Mouse (Mus musculus) yolk sac, embryonic 10.5 days (tissue): ENCODE measurements around the gene Tenm4.

Source experiments
- DNase-seq: peaks from one replicate; pipeline ENCODE4 v3.0.0-alpha.2; 2017; ENCODE audit warnings: low spot score

The Tenm4 gene

DNA sequence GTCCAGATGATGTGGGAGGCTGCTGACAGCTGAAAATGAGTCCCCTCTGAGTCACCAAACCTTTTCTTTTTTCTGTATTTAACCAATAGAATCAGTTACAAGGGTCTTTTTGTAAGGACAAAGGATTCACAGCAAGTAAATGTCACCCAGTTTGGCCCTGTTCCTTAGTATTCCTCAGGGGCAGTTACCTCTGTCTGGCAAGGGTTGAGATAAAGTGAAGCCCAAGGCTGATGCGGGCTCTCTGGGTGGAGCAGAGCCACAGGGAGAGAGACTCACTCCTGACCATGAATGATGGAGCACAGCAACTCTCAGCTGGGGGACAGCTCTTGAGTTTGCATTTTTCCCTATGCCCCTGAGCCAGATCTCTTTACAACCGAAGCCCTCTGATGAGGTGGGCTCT, 681.7 kb downstream of the Tenm4 start:
- no peak for DNase-seq

DNA sequence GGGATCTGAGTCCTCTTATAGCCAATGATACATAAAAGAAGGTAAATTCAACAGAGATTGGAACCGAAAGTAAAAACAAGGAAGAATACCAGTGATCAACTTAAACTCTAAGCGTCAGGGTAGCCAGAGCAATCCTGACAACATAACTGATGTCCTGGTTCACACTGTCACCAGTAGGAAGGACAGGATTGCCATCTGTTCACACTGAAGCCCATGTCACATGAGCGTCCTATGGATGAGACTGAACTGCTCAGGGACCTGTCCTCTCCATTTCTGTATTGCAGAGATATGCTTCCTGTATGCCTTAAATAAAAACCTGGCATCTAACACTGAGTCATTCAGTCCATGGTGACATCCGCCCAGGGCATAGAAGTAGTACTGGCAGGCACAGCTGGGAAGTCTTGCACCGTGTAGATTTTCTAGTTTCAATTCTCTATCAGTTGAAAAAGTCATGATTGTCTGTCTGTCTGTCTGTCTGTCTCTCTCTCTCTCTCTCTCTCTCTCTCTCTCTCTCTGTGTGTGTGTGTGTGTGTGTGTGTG, 684.9 kb downstream of the Tenm4 start:
- no peak for DNase-seq

DNA sequence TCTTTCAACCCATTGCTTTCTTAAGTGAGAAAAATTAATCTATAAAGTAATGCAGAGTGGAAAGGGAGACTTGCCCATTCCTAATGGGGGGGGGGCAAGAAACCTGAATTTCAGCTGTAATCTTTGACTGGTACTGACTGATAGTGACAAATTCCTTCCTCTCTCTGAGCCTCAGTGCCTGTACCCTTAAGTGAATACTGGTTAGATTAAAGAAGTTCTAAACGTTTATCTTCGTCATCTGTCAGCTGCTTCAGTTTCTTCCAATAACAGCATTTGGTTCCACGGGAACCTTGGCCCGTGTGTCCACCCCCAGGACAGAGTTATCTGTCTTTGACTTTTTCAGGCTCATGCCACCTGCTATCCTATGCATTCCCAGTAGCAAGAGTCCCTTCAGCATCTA, 685.5 kb downstream of the Tenm4 start:
- no peak for DNase-seq

DNA sequence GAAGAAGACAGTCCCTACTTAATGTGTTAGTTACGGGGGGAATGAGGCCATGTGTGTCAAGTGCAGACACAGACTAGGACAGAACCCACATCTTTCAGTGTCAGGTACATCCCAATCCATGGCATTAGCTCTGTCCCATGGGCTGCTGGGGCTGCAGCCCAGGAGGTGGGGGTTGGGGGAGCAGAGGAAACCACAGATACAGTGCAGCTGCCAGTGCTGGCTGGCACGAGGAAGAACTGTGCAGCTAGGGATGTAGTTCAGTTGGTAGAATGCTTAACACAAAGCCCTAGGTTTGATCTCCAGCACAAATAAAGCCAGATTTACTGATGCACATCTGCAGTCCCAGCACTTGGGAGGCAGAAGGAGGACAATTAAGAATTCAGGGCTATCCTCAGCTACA, 688.0 kb downstream of the Tenm4 start:
- no peak for DNase-seq

DNA sequence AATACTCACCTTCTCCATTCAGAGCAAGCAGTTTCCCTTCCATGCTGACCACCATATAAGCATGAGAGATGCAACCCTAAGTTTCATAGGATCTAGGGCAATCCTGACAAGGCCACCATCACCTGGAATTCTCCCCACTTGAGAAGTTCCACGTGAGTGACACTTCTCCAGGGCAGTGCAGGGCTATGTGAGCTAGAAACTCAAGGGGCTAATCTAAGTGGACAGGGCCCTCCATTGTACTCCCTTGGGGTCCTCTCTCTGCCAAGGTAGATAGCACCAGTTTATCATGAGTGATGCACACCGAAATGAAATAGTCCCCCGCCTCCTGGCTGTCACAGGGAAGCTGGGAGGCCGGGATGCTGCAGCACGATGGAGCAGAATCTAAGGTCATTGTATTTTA, 688.6 kb downstream of the Tenm4 start:
- DNase-seq, result no peak

DNA sequence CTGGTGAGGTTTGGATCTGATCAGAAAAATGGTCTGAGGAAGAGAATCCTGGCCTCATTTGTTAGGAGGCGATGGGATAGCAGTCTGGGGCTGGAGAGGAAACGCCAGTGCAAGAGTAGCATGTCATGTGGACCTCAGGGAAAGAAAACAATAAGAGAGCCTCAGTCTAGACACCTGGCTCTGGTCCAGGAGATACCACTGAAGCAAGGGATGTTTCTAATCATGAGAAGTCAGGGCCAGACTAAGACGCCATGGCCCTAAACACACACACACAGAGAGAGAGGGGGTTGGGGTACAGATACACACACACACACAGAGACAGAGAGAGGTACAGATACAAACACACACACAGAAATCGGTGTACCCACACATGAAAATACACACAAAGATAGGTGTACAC, 689.6 kb downstream of the Tenm4 start:
- no peak for DNase-seq

DNA sequence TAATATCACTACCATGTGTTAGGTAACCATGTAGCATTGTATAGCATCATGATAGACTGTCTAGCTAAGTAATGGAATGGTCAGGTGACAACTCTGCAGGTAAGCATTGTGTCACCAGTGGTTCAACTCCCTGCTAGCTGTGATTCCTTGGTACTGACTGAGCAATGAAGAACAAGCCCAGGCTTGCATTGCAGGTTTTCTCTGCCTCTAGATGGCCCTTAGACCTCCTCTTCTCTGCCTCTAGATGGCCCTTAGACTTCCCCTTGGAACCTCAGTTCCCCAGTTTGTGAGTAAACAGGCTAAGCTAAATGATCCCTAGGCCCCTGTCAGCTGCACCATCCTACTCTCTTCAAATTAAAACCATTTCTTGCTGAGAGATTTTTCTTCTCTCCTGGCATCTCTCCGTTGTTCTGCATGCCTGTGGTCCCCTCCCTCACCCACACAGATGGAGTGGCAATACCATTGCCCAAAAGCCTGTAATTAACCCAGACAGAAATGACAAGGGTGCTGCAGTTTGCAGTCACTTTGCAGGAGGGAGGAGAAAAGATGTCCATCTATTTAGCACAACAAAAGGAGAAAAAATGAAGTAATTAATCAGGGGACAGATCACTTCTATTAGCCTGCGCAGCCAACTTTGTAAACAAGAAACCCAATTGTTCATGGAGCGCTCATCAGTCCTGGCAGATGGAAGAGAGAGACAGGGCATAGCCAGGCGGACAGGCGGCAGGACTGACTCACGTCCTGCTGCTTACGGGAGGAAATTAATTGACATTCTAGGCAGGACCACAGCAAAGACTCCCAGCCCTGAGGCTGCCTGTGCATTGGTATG, 694.1 kb downstream of the Tenm4 start:
- DNase-seq, result no peak

DNA sequence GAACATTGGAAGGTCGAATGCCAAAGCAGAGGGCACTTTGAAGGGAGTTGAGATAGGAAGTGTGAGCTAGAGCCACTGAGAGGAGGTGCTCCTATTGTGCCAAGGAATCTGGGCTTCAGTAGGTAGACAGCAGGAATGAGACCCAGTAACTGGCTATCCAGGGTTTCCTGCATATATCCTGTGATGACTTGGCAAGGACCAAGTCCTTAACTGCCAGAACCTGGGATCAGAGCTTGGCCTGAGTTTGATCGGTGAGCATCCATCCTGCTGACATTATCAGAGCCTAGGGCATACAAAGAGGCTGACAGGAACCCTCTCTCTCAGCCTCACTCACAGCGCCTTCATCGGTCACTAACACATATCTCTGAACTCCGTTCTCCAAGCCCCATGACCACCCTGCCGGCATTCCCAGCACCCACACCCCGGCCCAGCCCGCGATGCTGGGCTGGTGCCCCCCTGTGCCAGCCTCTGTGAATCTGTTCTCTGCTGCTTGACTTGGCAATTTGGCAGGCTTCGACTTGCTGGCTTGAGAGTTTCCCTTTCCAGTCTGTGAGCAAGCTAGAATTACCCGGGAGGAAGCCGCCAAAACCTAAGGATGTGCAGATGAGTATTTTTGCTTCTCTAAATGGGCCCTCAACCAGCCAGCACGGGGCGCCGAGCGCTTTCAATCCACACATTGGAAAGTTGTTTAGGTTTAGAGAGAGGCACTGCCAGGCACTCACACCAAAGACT, 698.2 kb downstream of the Tenm4 start:
- DNase-seq, result no peak

DNA sequence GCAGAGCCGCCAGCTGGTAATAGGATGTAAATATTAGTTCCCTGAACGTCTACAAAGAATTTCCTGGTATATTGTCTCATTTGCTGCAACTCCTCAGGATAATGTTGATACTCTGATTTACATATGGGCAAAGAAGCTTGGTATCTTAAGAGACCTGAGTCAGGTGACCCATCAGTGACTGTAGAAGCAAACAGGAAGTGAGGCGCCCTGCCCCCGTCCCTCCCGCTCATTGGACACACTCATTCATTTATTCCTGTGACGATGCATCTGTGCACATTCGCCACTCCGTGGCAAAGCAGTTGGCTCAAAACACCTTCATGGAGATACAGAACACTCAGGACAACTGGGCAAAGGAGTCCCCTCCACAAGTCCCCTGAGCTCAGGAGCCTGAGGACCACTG, 699.4 kb downstream of the Tenm4 start:
- DNase-seq, result no peak

DNA sequence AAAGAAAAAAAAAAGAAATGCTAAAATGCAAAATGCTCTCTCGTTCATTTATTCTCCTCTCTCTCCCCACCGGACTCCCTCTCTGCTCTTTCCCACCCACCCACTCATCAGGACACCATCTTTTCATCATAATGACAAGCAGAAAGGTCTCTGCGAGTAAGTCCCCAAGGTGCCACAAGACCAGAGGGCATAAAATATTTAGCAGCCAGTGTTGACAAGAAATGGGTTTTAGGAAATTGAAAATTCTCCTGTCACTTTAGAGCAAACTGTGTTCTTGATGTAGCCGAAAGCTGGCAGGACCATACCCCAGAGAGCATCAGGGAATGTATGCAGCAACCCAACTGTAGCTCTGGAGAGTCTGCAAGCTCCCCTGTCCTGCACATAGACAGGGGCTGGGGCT, 700.0 kb downstream of the Tenm4 start:
- DNase-seq, result no peak

DNA sequence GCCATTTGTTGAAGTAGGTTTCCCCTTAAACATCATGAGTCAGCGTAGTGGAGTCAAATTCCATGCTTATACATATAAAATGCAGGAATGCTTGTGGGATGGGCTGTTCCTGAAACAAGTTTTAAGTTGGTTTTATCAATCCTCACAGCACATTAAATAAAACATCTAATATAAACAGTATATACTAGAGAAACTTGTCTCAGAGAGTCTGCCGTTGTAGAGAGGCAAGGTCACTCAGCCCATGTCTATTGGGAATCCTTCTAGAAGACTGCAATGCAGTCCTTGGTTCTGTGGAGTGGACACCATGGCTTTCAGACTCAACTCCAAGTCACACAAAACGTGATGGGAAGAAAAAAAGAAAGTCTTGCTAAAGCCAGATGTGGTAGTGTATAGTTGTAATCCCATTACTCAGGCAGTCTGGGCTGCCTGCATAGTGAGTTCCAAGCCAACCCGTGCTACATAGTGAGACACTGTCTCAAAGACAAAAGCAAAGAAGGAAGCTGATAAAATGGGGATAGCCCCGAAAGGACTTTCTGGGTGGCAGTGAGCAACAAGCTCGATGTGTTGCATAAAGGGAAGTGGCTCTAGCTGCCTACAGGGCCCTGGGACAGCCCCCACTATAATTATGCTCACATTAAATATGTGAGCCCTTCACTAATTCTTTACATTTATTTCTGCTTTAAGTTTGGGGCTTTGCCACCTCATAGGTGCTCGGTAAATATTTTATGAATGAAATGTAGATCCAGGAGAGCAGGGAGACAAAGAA, 707.6 kb downstream of the Tenm4 start:
- no peak for DNase-seq

DNA sequence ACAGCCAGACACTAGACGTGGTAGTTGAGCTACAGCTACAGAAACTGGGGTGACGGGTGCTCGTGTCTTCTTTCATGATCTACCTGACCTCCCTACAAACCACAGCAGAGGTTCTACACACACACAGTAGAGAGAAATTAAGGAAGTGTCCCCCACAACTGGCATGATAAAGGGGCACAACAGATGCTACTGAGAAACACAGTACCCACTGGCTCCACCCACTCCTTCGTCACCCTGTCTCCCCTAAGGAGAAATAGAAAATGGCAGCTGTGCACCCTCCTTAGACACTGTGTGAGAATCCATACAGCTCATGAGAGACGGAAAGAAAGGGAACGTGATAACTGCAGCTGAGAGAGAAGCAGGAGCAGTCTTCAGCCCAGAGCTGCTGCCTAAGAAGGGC, 708.5 kb downstream of the Tenm4 start:
- no peak for DNase-seq

DNA sequence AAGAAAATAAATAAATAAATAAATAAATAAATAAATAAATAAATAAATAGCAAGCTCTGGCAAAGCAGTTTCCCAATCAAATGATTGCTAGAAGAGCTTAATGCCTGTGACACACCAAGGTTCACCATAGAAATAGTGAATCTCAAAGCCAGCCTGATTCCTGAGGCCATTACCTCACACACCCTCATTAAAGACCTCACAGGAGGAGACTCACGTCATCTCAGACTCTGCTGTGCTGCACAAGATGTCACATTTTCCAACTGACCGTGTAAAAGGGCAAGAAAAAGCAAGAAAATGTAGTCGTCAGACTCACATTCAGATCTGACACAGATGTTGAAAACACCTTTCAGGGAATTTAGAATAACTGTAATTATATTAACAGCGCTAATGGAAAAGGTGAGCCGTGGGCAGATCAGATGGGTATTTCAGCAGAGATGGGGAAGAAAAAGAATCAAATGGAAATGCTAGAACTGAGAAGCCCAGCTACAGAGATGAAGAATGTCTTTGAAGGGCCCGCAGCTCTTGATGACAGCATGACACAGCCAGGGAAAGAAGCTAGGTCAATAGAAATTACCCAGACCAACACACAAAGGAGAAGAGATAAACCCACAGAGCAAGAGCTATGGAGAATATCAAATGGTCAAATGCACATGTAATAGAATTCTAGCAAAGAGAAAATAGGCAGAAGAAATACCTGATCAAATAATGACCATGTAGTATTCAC, 709.3 kb downstream of the Tenm4 start:
- no peak for DNase-seq

DNA sequence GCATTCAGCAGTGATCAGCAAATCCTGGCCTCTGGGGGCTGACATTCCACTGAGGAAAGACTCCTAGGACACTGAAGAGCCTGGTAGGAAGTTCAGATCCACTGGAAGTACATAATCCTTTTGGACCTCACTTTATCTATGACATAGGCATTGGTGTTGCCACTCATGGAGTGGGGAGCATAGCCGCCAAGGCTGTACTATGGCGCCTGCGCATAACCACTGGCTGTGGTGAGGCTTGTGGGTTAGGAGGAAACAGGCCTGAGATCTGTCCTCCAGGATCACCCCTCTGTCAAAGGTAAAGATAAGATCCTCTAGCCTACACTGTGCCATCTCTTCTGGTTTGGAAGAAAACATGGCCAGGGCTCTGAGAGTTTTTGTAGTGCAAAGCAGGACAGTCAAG, 712.3 kb downstream of the Tenm4 start:
- no peak for DNase-seq

DNA sequence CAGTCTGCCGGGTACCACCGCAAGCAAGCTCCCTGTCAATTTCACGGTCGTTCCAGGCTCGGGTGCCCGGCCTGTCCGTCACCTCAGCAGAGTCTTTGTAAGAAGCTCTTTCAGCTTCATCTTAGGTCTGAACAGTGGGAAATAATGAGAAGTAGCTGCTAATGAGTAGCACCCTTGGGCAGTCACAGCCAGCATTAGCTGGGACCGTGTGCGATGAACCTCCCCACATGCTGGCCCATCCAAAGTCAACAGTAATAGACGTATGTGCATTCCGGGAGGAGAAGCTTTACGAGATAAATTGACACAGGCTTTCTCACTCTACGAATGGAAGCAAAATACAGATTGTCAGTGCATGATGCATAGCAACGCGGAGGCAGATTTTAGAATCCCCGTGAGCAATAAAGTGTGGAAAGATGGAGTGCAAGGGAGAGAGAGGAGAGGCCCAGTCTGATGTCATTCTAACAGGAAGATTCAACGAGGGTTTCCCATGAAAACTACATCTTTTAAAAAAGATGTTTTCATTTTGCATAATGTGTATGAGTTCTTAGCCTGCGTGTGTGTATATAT, 716.1 kb downstream of the Tenm4 start:
- DNase-seq, result no peak

DNA sequence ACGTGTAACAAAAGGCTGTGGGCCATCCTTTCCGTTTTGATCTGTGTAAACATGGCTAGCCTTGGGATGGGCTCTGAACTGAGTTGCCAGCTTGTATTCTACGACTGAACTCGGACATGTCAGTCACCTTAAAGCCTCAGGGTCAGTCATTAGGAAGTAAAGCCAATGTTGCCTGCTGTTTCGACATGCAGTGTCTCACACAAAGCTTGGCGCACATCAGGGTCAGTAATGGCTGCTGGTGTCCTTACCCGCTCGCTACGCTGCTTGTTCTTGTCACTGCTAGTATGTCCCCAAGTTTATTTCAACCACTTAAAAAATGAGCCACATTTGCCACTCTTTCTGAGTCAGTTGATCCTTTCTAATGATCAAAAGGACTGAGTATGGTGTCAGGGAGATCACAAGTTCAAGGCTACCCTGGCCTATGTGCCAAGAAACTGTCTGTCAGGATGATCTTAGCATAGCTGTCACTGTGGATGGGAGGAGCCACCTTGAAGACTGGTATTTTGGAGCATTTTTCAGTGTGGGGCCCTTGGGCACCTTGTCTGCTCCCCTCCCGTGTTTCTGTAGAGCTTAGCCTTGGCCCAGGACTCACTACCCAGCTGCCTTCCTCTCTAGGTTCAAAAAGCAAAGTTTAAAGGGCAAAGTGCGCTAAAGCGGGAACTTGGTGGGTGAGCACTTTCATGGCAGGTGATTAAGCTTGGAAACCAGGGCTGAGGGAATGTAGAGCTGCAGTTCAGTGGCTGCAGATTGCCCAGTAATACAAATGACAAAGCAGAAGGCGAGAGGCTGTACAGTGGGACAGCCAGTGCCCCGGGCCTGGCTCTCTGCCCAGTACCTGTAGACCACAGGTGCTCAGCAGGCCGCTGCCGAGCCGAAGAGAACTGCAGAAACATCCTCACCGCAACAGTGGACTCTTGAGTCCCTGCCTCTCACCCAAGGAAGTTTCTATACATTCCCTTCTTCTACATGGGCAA, 718.3 kb downstream of the Tenm4 start:
- no peak for DNase-seq

DNA sequence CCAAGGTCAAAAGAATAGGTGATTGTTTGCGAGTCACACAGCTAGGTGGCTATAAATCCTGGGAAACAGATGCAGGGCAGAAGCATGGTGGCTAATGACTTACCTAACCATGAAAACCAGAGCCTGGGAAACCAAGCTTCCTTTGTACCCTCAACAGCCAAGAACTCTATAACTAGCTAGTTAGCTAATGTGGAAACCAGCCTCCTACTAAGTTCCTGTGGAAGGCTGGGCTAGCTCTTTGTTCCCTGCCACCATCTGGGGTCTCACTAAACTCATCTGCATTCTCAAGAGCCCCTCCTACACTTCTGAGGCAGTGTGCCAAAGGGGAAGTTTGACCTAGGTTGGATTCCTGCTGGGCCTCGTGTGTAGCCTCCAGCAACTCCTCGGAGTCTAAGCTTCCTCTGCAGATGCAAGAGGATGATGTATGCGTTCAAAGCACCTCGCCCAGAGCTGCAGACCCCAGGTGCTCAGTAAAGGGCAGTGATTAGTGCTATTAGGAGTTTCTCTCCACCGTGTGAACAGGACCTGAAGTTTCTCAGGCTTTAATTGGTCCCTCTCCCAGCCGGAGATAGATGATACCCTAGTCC, 719.1 kb downstream of the Tenm4 start:
- no peak for DNase-seq

DNA sequence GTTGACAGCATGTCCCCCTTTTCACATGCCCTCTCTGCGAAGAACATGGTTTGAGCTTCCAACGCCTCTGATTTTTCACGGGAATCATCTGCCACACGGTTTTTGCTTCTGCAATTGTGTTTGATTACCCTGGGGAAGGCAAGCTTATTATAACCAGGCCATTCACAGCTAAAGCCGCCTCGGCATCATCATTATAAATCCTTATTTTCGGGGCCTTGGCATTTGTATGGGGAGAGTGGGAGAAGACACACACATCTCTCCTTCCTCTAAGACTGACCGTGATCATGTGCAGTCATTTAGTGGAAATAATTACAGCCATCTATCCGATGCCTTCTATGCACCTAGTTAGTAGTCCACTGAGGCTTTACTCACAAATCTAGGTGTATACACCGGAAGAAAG, 719.9 kb downstream of the Tenm4 start:
- no peak for DNase-seq

DNA sequence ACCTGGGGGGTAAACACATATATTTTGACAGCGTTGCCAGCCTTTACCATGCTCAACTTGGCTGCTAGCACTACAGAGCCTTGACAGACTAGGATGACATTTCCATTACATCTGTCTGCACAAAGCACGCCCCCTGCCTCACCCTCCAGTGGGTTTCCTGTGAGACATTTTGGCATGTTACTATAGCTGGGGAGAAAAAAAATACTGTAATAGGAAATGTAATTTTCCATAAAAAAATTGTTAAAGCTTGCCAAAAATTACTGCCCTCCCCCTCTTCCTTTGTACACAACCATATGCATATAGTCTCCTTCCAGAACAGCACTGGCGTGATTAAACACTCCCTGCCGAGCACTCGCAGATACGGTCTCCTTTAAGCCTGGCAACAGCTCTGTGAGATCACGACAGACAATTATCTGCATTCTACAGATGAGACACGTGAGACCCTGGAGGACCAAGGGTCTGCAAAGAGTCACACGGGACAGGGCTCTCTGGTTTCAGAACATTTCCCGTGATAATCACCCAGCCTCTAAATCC, 728.1 kb downstream of the Tenm4 start:
- DNase-seq, result no peak

DNA sequence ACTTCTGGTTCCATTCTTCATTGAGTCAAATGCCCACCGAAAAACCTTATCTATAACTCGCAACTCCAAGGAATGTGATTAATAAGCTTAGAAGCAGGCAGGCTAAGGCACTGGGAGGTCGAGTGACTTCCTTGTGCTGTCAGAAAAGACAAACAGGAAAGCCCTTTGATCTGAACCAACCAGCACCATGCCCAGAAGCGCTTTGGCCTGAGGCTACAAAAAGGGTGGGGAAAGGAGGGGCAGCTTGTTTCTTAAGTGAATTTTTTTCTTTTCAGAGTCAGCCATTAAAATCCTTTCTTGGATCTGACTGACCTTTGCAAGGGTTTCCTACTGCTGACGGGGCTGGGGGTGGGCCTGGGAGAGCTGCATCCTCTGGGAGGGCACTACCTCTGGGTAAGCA, 731.1 kb downstream of the Tenm4 start:
- DNase-seq, result no peak
